Mouse (Mus musculus) E14TG2a.4 (cell line): Measurements from ENCODE around the gene Pxn.

Source experiments
- H3K27me3 ChIP-seq: 2 replicates; pipeline ENCODE4 v1.6.1; 2014; ENCODE audit warnings: low read length, control low read depth; ENCODE audit not compliant: insufficient read depth
- H3K36me3 ChIP-seq: 2 replicates; pipeline ENCODE4 v1.6.1; 2014; ENCODE audit warnings: low read length, control low read depth; ENCODE audit not compliant: insufficient read depth
- H3K4me1 ChIP-seq: replicated peaks from 2 replicates; pipeline ENCODE4 v1.6.1; 2014; ENCODE audit warnings: low read depth, low read length, control low read depth
- H3K4me3 ChIP-seq: replicated peaks from 2 replicates; pipeline ENCODE4 v1.5.1; 2014; ENCODE audit warnings: mild to moderate bottlenecking, low read length
- H3K9me3 ChIP-seq: 2 replicates; pipeline ENCODE4 v1.6.1; 2014; ENCODE audit warnings: low read length, control low read depth
- CTCF ChIP-seq: conservative IDR thresholded peaks from 2 replicates; pipeline ENCODE4 v1.5.1; 2014; ENCODE audit warnings: low read length
- NANOG ChIP-seq: IDR thresholded peaks from 2 replicates; pipeline ENCODE4 v1.6.1; 2014; ENCODE audit warnings: borderline replicate concordance, low read length, mixed read lengths
- POU5F1 ChIP-seq: IDR thresholded peaks from 2 replicates; pipeline ENCODE4 v1.6.1; 2014; ENCODE audit warnings: low read length, borderline replicate concordance

Pxn gene

DNA sequence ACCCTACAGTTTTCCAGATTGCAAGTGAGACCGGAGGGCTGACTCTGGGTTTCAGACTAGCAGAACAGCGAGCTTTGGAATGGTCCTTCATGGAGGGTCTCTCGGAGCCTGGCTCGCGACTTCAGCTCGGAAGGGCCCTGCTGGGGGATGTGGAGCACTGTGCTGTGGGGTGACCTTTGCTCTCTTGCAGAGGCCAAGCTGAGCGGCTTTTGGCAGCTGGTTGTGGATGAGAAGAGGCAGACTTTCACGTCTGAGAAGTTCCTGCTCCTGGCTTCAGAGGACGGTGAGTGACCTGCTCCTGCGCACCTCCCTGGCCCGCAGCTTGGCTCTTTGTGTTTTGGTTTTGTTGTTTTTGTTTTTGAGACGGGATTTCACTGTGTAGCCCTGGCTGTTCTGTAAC is 79.1 kb downstream of the Pxn start:
- peaks cover 55% of the 10 kb centered on the region for H3K4me1 ChIP-seq
- peaks cover 90% of the 10 kb centered on the region for H3K36me3 ChIP-seq
- TF ChIP-seq CTCF: no peak
- no peak for TF ChIP-seq NANOG
- no peak for TF ChIP-seq POU5F1
- no peaks in the 10 kb centered on the region for H3K9me3 ChIP-seq
- H3K27me3 ChIP-seq: no peaks in the 10 kb centered on the region
- no peak overlapping the region for H3K4me3 ChIP-seq

DNA sequence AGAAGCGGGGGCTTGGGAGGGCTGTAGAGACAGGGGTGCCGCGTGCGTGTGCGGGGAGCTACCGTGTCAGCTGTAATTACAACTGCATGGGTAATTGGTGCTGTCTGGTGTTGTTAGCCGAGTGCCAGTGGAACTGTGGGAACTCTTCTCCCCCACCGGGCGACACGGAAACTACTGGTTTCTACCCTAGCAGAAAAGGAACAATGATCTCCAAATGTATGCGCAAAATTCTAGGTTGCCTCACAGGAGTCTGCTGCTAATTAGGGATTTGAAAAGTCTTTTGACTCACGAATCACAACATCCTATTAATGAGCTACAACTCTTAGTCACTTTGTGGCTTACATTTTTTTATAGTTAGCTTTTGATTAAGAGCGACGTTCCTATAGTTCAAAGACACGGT is 79.7 kb downstream of the Pxn start:
- Histone ChIP-seq H3K9me3 (no peaks in the 10 kb centered on the region), H3K27me3 (no peaks in the 10 kb centered on the region), H3K4me3 (no peak overlapping the region), H3K4me1 (peaks cover 49% of the 10 kb centered on the region), H3K36me3 (peaks cover 90% of the 10 kb centered on the region)
- TF ChIP-seq NANOG (no peak), POU5F1 (no peak), CTCF (no peak)

GRCm38 (mm10) chr5:115586780-115587179 is 80.3 kb downstream of the Pxn start:
- TF ChIP-seq POU5F1 (no peak), CTCF (no peak), NANOG (no peak)
- H3K9me3 ChIP-seq: no peaks in the 10 kb centered on the region

DNA sequence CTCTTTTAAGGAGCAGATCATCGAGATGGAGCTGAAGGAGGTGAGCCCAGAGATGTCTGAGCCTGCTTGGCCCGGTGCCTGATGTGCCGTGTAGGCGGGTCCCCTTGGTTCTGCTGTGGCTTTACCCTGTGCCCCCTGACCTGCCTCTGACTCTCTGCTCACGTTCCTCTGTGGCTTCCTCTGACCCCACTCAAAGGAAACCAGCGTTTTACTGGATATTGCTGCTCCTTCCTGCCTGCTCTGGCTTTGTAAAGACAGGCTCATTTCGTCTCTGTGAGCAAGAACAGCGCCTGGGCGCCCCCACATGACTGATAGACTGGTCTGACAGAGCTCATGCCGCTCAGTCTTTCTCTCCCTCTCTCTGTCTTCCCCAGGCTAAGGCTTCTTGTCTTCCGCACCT is 84.6 kb downstream of the Pxn start:
- Histone ChIP-seq H3K27me3 (no peaks in the 10 kb centered on the region), H3K4me1 (peaks cover 31% of the 10 kb centered on the region), H3K36me3 (peaks cover 91% of the 10 kb centered on the region), H3K4me3 (no peak overlapping the region), H3K9me3 (no peaks in the 10 kb centered on the region)
- TF ChIP-seq CTCF (no peak), POU5F1 (no peak), NANOG (no peak)

More at GRCm38 (mm10) chr5:115586780-115587179, 80.3 kb downstream of the Pxn start:
- Histone ChIP-seq H3K4me3 (no peak overlapping the region), H3K4me1 (peaks cover 46% of the 10 kb centered on the region), H3K27me3 (no peaks in the 10 kb centered on the region), H3K36me3 (peaks cover 91% of the 10 kb centered on the region)

- Histone ChIP-seq H3K4me3 (no peak overlapping the region), H3K9me3 (no peaks in the 10 kb centered on the region), H3K36me3 (peaks cover 91% of the 10 kb centered on the region), H3K27me3 (no peaks in the 10 kb centered on the region), H3K4me1 (peaks cover 26% of the 10 kb centered on the region)
- TF ChIP-seq CTCF (no peak), NANOG (no peak), POU5F1 (no peak)
Measured at GRCm38 (mm10) chr5:115591506-115591905, 85.0 kb downstream of the Pxn start.

GRCm38 (mm10) chr5:115603561-115603960 is 97.1 kb downstream of the Pxn start:
- H3K27me3 ChIP-seq: no peaks in the 10 kb centered on the region
- no peak overlapping the region for H3K4me3 ChIP-seq
- H3K36me3 ChIP-seq: peaks cover 96% of the 10 kb centered on the region
- H3K9me3 ChIP-seq: no peaks in the 10 kb centered on the region
- TF ChIP-seq POU5F1 (no peak), NANOG (no peak), CTCF (no peak)
- peaks cover 27% of the 10 kb centered on the region for H3K4me1 ChIP-seq
